Mouse (Mus musculus): ENCODE results near the gene Reln. TPM values are rescaled to one million over a fixed set of nuclear protein-coding genes. Genes with fewer than 3 reads are reported as not detected.

Reln gene
- total RNA-seq (2022) = 1 to 10 TPM; 3.2 to 4.2 (median 4.1) TPM

DNA sequence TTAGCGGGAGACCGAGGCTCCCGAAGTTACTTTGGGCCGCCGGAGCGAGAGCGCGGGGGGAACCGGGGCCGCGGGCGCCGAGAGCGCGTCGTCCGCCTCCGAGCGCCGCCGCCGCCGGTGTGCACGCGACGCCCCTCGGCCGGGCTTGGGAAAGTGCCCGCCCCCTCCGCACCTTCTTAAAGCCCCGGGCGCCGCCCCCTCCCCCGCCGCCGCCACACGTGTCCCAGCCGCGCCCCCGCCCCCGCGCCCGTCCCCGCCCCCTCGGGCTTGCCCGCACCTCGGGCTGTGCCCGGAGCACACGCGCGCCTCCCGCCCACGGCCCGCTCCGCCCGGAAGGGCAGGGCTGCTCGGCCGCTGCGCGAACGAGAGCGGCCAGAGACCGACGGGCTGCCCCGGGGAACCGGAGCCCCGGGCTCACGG, at the start of gene Reln:
Gene Reln, minus strand, starts transcription at position 147 of the 420 bp plus-strand sequence.
- DNase-seq (ENCODE audit: low spot score) = no peak

DNA sequence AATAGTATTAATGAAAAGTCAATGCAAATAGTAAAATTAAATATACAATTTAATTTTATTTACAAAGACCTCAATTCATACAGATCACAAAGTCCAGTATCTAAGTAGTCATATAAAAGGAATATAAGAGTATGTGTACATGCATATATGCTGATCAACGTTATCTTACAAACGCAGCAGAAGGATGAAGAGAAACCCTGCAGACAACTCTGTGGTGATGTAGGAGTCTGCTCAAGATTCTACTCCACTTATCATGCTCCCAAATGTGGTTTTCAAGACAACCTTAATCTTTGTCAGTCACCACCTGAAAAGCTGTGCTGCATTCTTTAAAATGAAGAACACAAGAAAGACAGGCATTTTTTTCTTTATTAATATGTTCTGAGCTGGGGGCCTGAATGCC, 44.0 kb upstream of the Reln start:
- DNase-seq (ENCODE audit: low spot score) = no peak

DNA sequence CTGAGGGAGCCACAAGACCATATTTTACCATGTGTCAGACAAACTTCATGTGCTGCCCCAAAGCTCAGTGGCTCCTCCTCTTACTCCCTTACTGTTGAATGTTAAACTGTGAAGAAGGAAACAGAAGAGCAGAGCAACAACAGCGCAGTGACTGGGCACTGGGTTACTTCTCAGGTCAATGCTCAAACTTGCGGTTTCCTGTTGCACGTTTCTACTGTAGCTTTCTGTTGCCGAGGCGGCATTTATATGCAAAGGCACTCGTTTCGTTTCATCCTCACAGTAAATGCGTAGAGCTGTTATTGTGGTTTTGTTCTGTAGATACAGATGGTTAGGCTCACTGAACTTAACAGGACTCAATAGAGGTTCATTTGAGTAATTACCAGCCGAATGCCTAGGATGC, 16.0 kb upstream of the Reln start:
- no peak for DNase-seq (ENCODE audit: low spot score)

DNA sequence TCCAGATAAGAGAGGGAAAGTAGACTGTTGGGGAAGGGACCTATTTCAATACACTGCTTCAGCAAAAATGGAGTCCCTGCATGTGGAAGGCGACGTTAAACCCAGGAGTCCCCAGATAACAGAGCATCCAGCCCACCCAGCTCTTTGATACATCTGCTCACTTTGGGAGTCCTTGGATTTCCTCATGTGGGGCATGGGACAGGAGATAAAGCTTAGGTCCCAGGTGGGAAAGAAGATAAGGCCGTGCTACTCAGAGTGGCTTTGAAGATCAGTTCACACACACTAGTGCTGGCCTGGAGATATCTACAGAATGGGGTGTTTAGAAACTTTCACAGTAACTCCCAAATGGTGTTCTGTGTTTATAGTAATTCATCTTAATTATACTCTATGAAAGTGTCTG, 3.9 kb upstream of the Reln start:
- DNase-seq (ENCODE audit: low spot score) = no peak

DNA sequence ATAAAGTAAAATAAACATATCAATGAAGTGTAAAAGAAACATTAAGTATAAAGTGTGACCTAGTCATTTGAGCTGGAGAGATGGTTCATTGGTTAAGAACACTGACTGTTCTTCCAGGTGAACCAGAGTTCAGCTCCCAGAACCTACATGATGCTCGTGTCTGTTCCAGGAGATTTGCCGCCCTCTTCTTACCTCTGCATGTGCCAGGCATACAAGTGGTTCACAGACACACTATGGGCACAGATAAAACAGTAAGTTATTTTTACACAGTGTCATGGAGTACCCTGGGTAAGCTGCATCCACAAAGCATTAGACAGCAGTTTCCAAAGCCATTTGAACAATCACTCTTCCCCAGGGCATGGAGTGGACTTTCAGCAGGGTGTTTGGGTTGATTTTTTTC, 3.2 kb upstream of the Reln start:
- no peak for DNase-seq (ENCODE audit: low spot score)

DNA sequence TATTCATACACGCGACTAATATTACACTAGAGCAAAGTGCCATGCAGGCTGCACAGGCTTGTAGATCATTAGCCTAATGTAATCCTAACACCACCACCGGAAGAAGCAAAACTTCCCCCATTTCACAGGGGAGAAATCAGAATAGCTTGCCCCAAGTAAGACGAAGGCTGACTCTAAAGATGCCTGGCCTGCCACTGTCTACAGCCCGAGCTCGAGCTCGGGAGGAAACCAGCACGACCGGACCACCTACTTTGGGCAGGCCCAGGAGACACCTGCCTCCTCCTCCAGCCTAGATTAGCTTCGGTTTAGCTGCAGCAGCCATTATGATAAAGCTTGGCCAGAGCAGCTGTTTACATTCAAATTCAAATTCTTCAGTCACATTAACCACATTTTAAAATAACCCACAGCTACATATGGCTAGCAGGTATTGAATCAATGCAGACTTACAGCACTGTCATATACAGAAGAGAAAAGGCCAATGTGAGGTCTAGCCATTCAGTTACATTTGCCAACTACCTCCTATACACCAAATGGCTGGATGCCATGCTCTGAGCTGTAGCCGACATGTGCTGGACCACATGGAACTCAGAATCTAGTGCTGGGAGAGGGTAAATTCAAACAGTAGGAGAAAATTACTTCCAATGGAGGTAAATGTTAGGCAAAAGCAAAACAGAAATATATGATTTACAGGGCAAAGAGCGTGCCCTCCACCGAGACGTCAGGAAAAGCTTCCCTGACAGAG, 1.6 kb upstream of the Reln start:
- DNase-seq (ENCODE audit: low spot score) = no peak

DNA sequence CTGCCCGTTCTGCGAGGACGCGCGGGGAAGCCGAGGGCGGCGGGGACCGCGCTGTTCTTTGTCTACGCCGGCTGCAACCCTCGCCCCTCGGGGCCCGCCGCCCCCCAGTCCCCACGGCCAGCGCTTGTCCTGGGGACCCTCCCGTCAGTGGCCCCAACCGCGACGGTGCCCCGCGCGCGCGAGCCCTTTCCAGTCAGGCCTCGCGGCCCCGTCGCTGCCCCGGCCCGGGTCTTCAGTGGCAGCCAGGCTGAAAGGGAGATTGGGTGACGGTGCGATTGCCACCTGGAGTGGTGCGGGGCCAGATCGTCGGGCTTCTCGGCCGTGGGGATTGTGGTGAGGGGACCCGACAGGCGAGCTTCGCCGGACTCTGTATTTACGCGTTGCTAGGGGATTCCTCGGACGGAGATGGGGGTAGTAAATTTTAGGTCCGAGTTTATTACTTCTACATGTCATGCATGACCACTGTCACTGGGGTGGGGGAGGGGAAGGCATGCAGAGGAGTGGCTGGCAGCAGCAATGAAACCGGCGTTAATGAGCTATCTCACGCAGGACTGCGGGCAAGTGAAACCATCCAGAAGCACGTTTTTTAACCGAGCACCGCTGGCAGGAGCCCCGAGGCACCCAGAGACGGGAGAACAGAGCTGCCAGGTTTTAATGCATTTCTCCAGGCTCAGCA, 612 bp upstream of the Reln start:
- DNase-seq (ENCODE audit: low spot score) = no peak

DNA sequence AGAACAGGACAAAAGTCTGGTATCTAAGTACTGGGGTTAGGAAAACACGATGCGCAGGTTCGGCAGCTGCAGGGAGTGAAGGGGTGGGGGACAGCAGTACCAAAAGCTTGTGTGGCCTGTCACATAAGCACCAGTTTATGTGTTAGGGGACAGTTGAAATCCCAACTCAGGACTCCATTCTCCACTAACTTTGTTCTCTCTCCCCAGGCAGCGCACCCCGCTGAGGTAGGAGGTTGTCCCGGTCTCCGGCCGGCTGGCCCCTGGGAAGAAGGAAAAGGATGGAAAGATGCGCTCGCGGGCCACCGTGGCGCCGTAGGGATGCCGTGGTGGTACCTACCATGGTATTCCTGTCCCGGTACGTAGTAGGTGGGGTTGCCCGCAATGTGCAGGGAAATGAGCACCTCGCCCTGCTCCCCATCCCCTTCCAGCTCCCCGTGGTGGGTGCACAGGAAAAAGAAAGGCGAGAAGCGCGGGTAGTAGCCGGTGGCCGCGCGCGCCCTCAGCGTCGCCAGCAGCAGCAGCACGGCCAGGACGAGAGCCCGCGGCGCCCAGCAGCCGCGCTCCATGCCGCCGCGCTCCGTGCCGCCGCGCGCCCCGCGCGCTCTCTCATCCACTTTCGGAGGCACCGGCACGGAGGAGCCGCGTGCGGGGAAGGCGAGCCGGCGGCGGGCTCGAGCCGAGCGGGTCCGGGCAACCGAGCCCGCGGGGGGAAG, 503 bp downstream of the Reln start:
- no peak for DNase-seq (ENCODE audit: low spot score)

DNA sequence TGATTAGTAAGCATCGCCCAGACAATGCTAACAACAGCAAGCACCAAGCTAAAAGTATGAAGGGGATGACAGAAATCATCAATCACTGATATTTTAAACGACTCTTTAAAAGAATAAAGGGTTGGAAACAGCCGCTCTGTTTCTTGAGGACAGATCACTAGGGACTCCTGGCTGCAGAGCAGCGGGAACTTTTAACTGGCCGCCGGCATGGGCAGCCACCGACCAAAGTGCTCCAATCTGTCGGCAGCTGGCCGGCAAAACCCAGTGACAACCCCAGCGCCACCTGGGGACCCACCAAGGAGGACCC, 1.0 kb downstream of the Reln start:
- DNase-seq (ENCODE audit: low spot score) = no peak

DNA sequence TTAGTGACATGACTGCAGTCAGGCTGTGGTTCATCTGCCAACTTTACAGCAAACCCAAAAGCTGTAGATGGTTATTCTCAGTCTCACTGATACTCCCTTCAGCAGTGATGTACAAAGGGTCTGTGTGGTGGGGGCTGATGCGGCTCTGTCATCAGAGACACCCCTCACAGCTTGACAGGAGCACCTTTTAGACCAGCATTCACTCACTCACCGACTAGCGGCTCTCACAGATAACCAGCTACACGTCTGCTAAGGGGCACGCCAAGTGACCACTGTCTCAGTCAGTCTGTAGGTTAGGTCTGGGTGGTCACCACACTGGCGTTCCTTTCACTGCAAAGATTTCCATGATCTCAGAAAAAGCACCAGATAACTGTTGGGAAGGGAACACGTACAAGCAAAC, 2.0 kb downstream of the Reln start:
- DNase-seq (ENCODE audit: low spot score) = no peak

DNA sequence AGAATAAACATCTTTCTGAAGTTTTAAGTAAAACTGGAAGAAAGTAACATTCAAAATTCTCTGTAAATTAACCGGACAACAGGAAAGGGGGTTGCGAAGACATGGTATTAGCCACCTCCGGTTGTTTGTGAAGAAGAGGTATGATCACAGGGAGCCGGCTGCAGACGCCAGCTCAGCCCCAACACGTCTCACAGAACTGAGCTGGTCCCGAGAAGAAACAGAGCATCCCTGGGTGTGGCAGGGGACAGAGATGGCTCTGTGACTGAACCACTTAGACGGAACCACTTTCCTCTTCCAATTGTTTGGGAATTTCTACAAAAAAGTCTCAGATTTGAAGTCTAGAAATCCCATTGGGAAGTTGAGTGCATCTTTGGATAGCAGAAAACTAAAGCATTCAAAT, 3.5 kb downstream of the Reln start:
- DNase-seq (ENCODE audit: low spot score) = no peak

DNA sequence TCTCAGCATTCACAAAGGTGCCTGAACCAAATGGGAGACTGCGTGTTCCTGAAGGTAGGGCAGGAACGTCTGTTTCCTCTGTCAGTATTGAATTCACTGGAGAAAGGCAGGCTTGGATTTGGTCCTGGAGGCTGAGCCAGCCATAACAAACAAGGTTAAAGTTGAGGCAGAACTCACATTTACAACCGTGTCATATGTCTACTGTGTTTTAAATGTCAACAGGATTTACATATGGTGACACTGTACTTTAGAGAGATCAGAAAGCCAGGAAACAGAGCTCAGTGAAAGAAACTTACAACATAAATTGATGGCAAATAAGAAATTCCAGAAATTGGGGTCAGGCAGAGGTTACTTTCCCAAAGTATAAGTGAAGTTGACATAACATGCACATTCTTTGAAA, 9.1 kb downstream of the Reln start:
- no peak for DNase-seq (ENCODE audit: low spot score)

DNA sequence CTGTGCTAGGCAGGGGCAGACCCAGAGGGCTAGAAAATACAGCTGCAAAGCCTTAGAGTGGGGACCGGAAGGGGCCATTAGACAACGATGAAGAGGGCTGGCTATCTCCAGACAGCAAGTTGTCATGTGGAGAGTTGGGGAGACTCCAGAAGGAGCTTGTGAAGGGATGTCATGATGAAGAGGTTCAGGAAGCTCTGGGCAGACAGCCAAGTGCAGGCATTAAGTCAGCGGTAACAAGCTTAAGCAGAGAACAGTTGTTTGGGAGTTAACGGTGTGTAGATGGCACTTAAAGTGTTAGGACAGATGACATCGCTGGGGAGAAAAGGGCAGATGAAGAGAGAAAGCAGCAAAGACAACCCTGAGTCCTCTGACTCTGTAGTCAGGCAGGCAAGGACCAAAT, 13.7 kb downstream of the Reln start:
- no peak for DNase-seq (ENCODE audit: low spot score)

DNA sequence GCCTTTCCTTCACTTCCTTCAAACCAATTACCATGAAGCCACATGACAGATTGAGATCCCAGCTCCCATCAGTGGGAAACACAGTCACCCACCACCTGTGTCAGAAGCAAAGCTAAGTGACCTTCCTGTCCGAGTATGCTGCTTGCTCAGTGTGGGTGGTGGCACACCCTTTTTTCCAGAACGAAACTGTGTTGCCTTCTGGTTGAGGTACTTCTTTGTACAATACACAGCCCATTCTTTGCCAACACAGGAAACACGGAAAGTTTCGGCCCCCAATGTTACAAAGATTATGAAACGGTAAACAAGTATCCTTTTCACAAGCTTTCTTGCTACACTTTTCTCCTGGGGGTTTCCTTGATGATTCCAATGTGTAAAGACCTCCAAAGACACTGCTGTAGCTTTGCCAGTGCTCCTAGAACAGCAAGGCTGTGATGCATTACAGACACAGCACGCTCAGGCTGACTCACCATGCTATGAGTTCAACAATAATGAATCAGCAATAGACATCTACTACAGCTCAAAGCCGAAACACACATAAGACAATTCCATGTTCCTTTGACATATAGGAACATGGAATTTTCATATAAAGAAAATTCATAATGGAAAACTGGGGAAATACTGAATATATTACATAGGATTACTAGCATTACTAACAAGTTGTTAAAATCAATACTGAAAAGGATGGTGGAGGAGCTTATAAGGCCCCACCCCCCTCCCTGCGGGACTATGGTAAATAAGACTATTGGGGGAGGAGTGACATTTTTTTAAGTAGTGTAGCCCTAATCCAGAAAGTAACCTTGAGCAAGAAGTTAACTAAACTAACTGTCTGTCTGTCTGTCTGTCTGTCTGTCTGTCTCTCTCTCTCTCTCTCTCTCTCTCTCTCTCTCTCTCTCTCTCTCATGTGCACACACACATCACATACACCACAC, 15.8 kb downstream of the Reln start:
- DNase-seq (ENCODE audit: low spot score) = no peak

DNA sequence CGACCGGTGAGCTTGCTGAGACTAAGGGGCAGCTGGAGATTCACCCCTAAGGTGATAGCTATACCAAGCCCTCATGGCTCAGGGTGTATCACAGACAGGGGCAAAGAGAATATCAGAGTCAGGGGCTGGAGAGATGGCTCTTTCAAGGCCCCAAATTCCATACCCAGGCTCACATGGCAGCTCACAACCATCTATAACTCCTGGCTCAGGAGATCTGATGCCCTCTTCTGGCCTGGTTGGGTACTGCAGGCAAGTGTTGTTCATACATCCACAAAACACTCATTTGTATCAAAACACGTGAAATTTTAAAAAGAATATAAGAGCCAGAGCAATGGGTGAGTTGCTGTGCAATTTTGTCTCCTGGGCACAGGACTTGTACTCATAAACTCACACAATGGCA, 17.3 kb downstream of the Reln start:
- no peak for DNase-seq (ENCODE audit: low spot score)

DNA sequence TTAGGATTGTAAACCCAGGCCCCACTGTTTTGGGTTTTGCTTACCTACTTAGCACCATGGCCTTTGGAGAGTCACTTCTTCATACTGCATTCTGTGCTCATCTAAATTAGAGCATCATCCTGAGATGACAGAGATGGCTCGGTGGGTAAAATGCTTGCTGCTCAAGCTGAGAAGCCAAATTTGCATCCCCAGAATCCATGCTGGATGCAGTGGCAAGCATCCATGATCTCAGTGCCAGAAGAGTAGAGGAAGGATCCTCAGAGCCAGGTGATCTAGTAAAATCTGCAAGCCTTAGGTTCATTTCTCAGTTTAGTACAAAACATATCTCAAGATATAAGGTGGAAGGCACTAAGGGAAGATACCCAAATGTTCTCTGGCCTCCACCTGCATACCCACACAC, 20.7 kb downstream of the Reln start:
- no peak for DNase-seq (ENCODE audit: low spot score)

DNA sequence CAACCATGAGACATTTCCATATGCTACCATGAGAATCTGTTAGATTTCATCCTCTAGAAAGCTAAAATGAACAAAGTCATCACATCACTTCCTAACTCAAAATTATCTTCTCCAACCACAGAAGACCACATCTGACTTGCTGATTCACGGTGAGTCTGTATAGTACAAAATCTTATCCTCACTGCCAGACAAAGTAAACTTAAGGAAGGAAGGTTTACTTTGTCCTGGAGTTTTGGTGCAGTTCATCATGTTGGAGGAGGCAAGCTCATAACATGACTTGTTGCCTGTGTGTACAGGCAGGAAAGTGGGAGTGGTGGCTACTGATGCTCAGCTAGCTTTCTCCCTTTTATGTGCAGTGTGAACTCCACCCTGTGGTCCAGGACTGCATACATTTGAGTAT, 26.7 kb downstream of the Reln start:
- DNase-seq (ENCODE audit: low spot score) = no peak

DNA sequence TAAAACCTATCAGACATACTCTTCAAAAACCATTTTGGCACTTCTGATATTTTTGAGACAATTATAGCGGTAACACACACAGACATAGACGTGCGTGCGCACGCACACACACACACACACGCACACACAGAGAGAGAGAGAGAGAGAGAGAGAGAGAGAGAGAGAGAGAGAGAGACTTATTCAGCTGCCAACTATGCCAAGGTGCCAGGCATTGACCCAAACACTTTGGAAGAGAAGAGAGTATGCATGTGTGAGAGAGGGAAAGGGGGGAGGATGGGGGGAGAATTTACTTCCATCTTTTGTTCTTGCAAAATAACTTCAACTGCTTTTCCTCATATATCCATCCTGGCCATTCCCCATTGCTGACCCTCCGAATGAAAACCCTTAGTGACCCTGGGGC, 28.0 kb downstream of the Reln start:
- no peak for DNase-seq (ENCODE audit: low spot score)

DNA sequence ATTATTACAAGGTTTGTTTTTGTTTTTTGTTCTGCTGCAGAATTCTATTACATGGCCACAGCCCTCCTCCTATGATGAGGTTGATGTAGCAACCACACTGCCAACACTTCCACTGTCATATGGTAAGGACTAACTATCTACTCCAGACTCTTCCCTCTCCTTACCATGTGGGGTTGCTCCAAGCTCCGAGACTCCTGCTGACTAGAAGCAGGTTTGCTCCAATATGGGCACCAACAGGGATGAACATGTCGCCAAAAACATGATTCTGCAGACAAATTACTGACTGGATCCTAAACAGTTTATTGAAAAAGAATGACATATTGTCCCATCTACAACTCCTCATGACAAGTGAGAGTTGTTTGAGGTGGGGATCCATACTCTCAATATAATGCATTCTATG, 28.5 kb downstream of the Reln start:
- DNase-seq (ENCODE audit: low spot score) = no peak

DNA sequence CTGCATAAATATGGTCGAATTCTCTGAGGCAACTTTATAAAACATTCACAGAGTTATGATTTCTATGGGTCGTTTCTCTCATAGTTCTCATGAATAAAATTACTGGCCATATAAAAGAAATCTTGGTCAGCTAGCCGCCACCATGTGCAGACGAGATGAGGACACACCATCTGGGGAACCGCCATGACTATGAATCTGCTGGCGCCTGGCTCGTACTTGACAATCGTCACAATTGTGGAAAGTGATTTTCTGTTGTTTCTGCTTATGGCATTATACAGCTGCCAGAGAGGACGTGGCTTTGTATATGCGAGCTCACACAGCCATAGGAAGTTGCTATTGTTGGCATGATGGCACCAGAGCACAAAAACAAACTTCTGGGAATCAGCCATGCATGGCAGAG, 31.5 kb downstream of the Reln start:
- DNase-seq (ENCODE audit: low spot score) = no peak

DNA sequence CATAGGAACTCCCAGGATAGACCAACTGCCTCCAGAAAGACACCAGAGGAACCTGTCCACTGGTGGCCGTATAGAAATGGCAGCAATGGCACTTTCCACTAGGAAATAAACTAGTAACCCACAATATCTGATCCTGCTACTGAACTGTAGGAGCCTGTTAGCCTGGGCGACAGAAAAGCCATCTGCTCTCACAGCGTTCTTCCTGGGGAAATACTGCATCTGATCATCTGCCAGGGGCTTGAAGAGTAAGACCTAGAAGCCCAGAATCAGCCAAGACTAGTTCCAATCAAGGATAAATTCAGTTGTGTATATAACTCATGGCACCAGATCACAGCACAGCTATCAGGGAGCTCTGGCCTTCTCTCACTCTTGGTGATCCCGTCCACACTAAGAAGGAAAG, 33.5 kb downstream of the Reln start:
- DNase-seq (ENCODE audit: low spot score) = no peak

DNA sequence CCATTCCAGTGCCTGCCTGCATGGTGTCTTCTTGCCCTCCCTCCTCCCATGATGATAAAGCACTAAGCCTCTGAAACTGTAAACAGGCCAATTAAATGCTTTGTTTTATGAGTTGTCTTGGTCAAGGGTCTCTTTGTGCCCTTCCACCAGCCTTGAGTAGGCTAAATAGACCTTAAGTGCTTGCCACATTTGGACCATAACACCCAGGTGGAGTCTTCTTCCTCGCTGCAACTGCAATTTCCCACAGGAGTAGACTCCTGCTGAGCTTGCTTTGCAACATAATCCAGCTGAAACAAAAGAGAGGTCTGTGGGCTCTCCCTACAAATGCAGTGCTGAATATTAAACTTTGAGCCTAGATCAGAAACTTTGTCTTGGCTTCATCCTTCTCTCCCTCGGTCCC, 35.5 kb downstream of the Reln start:
- DNase-seq (ENCODE audit: low spot score) = no peak
